Mouse (Mus musculus) cerebellum, adult 18-20 months (tissue): ENCODE measurements around the gene Maml1.
"Not testable (repeated sequence)": the region's sequence is repeated elsewhere in the genome, so short reads cannot be mapped to it uniquely, and the experiment has no call there.

Experiments
- DNase-seq, 2 experiments: peaks; one replicate each; pipeline ENCODE4 v3.0.0; 2021

The Maml1 gene

GRCm38 (mm10) chr11:50292190-50292855 lies at the start of gene Maml1:
Gene Maml1 (minus strand): TSS chr11:50292311.
- DNase-seq = peak; percentile 97 to 98

- DNase-seq = no peak
These were observed 44.8 kb upstream of the Maml1 start for GRCm38 (mm10) chr11:50336891-50337290.

- DNase-seq = no peak
These were observed 44.0 kb upstream of the Maml1 start for GRCm38 (mm10) chr11:50336126-50336525.

GRCm38 (mm10) chr11:50333181-50333580 lies 41.1 kb upstream of the Maml1 start:
- DNase-seq = no peak

GRCm38 (mm10) chr11:50329378-50329777 lies 37.3 kb upstream of the Maml1 start:
- no peak for DNase-seq

- no peak for DNase-seq
These were observed 36.0 kb upstream of the Maml1 start for GRCm38 (mm10) chr11:50328075-50328625.

- no peak for DNase-seq
These were observed 34.3 kb upstream of the Maml1 start for GRCm38 (mm10) chr11:50326302-50326966.

GRCm38 (mm10) chr11:50325496-50326301 lies 33.6 kb upstream of the Maml1 start, which contains the start of gene Canx:
Gene Canx (minus strand): TSS chr11:50325673.
- peak; percentile 98 to 99 for DNase-seq

- DNase-seq = peak in 1 of 2 experiments; percentile 49
These were observed 32.8 kb upstream of the Maml1 start for GRCm38 (mm10) chr11:50324751-50325471.

GRCm38 (mm10) chr11:50323843-50324242 lies 31.7 kb upstream of the Maml1 start:
- no peak for DNase-seq

GRCm38 (mm10) chr11:50322345-50322744 lies 30.2 kb upstream of the Maml1 start:
- DNase-seq = no peak

GRCm38 (mm10) chr11:50321239-50321638 lies 29.1 kb upstream of the Maml1 start:
- DNase-seq = no peak

- DNase-seq = not testable (repeated sequence)
These were observed 27.2 kb upstream of the Maml1 start for GRCm38 (mm10) chr11:50319343-50319742.

GRCm38 (mm10) chr11:50312803-50313202 lies 20.7 kb upstream of the Maml1 start:
- no peak for DNase-seq

GRCm38 (mm10) chr11:50303406-50303805 lies 11.3 kb upstream of the Maml1 start:
- no peak for DNase-seq

- DNase-seq = peak in 1 of 2 experiments; percentile 41
These were observed 568 bp downstream of the Maml1 start for GRCm38 (mm10) chr11:50291321-50292165.

- no peak for DNase-seq
These were observed 1.5 kb downstream of the Maml1 start for GRCm38 (mm10) chr11:50290486-50291225.

GRCm38 (mm10) chr11:50286428-50286827 lies 5.7 kb downstream of the Maml1 start:
- no peak for DNase-seq

GRCm38 (mm10) chr11:50285696-50286095 lies 6.4 kb downstream of the Maml1 start:
- DNase-seq = no peak

- DNase-seq = no peak
These were observed 6.8 kb downstream of the Maml1 start for GRCm38 (mm10) chr11:50285263-50285662.

- DNase-seq = no peak
These were observed 12.1 kb downstream of the Maml1 start for GRCm38 (mm10) chr11:50280053-50280452.
